ENCODE assay signal across 18 mouse cellular contexts in the genomic region with DNA sequence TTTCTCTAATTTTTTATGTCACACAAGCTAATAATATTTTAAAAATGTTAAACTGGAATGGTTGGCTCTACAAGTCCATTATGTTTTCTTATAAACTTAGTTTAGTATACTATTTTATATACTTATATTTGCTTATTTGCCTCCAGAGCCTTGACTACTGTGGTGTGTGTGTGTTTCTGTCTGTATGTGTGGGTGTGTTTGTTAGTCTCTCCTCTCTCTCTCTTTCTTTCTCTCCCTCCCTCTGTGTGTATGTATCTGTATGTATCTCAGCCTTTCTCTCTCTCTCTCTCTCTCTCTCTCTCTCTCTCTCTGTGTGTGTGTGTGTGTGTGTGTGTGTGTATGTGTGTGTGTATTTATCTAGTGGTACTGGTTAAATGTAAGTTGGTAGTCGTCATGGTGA.
"Had no signal": no experiment of that assay in that cellular context is flagged by ENCODE, and none has a peak within 500 bp of the region (broad histone marks: within the 10 kb centered on the region; RNA-seq: fewer than 3 reads in every experiment).

No protein-coding gene starts in this region.

- H3K27me3 ChIP-seq: liver, embryonic 15.5 days; lung, embryonic 15.5 days; megakaryocyte, embryonic 14.5 days; midbrain, embryonic 13.5 days; midbrain, embryonic 15.5 days; stomach, embryonic 15.5 days had no signal

- H3K9me3 ChIP-seq: liver, embryonic 15.5 days; lung, embryonic 15.5 days; megakaryocyte, embryonic 14.5 days; midbrain, embryonic 13.5 days; midbrain, embryonic 15.5 days; stomach, embryonic 15.5 days had no signal

- H3K36me3 ChIP-seq: liver, embryonic 15.5 days; lung, embryonic 15.5 days; midbrain, embryonic 13.5 days; midbrain, embryonic 15.5 days; stomach, embryonic 15.5 days had no signal

- H3K9ac ChIP-seq: liver, embryonic 15.5 days; liver, postnatal 0 days; lung, embryonic 15.5 days; midbrain, embryonic 13.5 days; midbrain, embryonic 15.5 days; stomach, embryonic 15.5 days had no signal

- DNase-seq: liver, postnatal 0 days; lung, adult 2 months; lung, postnatal 14 days; lung, postnatal 36 days; right cerebral cortex, postnatal 14 days; thymus, adult 2 months; thymus, postnatal 25 days; thymus, postnatal 4 days had no signal

- H3K4me3 ChIP-seq: liver, embryonic 15.5 days; lung, embryonic 15.5 days; megakaryocyte, embryonic 14.5 days; midbrain, embryonic 13.5 days; midbrain, embryonic 15.5 days; stomach, embryonic 15.5 days had no signal

- ATAC-seq: liver, postnatal 0 days; lung, postnatal 0 days had no signal

- H3K4me2 ChIP-seq: liver, embryonic 15.5 days; lung, embryonic 15.5 days; midbrain, embryonic 11.5 days; midbrain, embryonic 13.5 days; midbrain, embryonic 15.5 days; stomach, embryonic 15.5 days had no signal

- H3K4me1 ChIP-seq: liver, embryonic 15.5 days; lung, embryonic 15.5 days; megakaryocyte, embryonic 14.5 days; midbrain, embryonic 15.5 days; stomach, embryonic 15.5 days had no signal

- H3K27ac ChIP-seq: liver, embryonic 15.5 days; lung, embryonic 15.5 days; macrophage; midbrain, embryonic 13.5 days; midbrain, embryonic 15.5 days; stomach, embryonic 15.5 days; stomach, postnatal 0 days had no signal
